Mouse (Mus musculus) midbrain, embryonic 15.5 days (tissue): ENCODE data around the gene Ccdc191. TPM values are rescaled to one million over a fixed set of nuclear protein-coding genes. Genes with fewer than 3 reads are reported as not detected.

Source experiments
- ATAC-seq: fragments of 200-750 bp; cut with Nextera tagmentation; replicated peaks from 2 replicates; pipeline ENCODE4 v1.8.0; 2017; ENCODE audit warnings: moderate TSS enrichment
- H3K27ac ChIP-seq: fragments of 300-500 bp; sonication (generic); 2 replicates; pipeline ENCODE4 v1.5.1; 2015; ENCODE audit warnings: mild to moderate bottlenecking, inconsistent platforms
- H3K27me3 ChIP-seq: fragments of 300-500 bp; sonication (generic); replicated peaks from 2 replicates; pipeline ENCODE4 v1.6.1; 2015; ENCODE audit warnings: inconsistent platforms
- H3K36me3 ChIP-seq: fragments of 300-500 bp; sonication (generic); replicated peaks from 2 replicates; pipeline ENCODE4 v1.6.1; 2015; ENCODE audit warnings: inconsistent platforms
- H3K4me1 ChIP-seq: fragments of 300-500 bp; sonication (generic); 2 replicates; pipeline ENCODE4 v1.6.1; 2015; ENCODE audit warnings: inconsistent platforms
- H3K4me2 ChIP-seq: fragments of 300-500 bp; sonication (generic); 2 replicates; pipeline ENCODE4 v1.6.1; 2015; ENCODE audit warnings: inconsistent platforms, mild to moderate bottlenecking, moderate library complexity
- H3K4me3 ChIP-seq: fragments of 300-500 bp; sonication (generic); 2 replicates; pipeline ENCODE4 v1.5.1; 2015; ENCODE audit warnings: mild to moderate bottlenecking, inconsistent platforms
- H3K9ac ChIP-seq: fragments of 300-500 bp; sonication (generic); 2 replicates; pipeline ENCODE4 v1.6.1; 2015; ENCODE audit warnings: mild to moderate bottlenecking, inconsistent platforms
- H3K9me3 ChIP-seq: fragments of 300-500 bp; sonication (generic); 2 replicates; pipeline ENCODE4 v1.6.1; 2016; ENCODE audit warnings: inconsistent platforms
- whole genome bisulfite sequencing: fragments of 180-500 bp; shearing (Covaris S2); methylation state at CpG from one replicate; pipeline ENCODE4 v1.1.7; 2015; ENCODE audit warnings: mixed read lengths; 5-methylcytosine and 5-hydroxymethylcytosine counted together
- polyA plus RNA-seq: library from polyadenylated mRNA; unstranded; fragments of >200 nt; fragmentation: Nextera tagmentation; extraction: Ambion mirVana; gene quantifications from 2 replicates; pipeline ENCODE4 v1.2.1, GENCODE M21; 2015

The Ccdc191 gene
- polyA plus RNA-seq, 1 experiment from 2014 or later = 8.0 TPM

DNA sequence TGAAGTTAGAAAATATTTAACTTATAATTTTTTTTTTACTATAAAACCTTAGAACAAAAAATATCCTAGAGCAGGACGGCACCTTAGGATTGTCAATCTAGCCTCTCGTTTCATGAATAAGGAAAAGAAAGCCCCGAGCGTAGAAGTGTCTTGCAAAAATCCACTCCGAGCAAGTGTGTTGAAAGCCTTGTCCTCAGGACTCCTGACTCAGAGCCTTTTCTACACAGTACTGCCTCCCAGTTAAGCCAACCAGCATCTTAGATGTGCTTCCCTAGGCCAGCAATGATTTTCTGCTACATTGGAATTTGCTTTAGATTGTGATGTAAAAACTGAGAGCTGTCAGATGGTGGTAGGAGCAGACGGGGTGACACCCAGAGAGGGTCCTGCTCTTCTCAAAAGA is 43.4 kb downstream of the Ccdc191 start:
- H3K36me3 ChIP-seq = no peaks in the 10 kb centered on the region
- H3K27me3 ChIP-seq = no peaks in the 10 kb centered on the region
- no peaks in the 10 kb centered on the region for H3K9me3 ChIP-seq
- H3K9ac ChIP-seq = no peak overlapping the region
- H3K27ac ChIP-seq = no peak overlapping the region
- WGBS = 86% methylated on average over 6 of the region's 6 CpGs
- no peak overlapping the region for H3K4me3 ChIP-seq
- no peak overlapping the region for H3K4me2 ChIP-seq
- ATAC-seq = no peak
- H3K4me1 ChIP-seq = no peaks in the 10 kb centered on the region

DNA sequence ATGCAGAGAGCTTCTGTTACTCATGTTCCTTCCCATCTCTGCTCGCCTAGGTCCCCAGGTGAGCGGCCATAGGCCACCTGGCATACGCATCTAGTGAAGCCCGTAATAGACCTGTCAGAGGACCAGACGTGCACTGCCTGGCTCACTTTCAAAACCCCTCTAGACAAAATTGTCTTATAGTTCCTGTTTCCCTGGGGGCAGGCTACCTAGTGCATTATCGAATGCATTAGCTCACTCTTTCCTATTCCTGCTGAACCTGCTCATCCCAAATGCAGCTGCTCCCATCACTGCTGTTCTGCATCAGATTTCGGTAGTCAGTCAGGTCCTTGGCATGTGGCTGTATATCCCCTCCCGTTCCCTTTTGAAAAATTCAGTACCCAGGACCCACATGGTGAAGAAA is 45.3 kb downstream of the Ccdc191 start:
- no peak overlapping the region for H3K4me2 ChIP-seq
- no peak overlapping the region for H3K27ac ChIP-seq
- no peaks in the 10 kb centered on the region for H3K36me3 ChIP-seq
- H3K4me1 ChIP-seq = no peaks in the 10 kb centered on the region
- H3K4me3 ChIP-seq = no peak overlapping the region
- H3K9ac ChIP-seq = no peak overlapping the region
- no peaks in the 10 kb centered on the region for H3K9me3 ChIP-seq
- WGBS = 88% methylated on average over 8 of the region's 8 CpGs
- H3K27me3 ChIP-seq = no peaks in the 10 kb centered on the region
- ATAC-seq = no peak

DNA sequence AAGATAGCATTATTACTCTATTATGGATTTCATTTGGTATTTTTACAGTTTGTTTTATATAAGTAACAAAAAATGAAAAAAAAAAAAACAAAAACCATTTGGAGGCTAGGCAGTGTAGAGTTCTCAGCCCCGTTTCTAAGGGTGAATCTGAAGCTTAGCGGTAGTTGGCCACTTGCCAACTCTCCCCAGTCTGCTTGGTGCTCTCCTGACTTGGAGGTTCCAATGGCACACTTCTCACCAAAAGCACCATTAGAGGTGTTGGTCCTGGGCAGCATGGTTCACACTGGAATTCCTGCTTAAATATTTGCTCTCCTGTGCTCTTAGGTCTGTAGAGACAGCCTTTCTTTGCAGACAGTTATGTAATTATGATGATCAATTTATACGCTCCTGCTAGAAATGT is 45.8 kb downstream of the Ccdc191 start:
- H3K9ac ChIP-seq = no peak overlapping the region

DNA sequence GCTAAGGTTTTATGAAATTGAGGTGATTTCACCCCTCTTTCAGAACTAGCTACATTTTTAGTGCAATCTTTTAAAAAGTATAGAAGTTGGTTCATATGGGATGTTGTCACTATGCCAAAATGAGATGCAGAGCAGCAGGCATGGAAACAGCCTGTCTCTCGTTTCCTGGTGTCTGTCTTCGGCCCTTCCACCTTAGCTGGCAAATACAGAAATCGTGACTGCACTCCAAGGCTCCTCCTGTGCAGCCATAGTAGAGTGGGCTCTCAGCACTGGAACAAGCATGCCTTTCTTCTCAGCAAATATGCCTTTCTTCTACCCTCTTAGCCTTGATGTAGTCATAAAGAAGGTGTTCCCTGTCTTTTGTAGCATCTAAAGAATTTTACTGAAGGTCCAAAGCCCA is 46.3 kb downstream of the Ccdc191 start:
- Histone ChIP-seq H3K4me2 (no peak overlapping the region), H3K9ac (no peak overlapping the region), H3K27ac (no peak overlapping the region), H3K4me1 (no peaks in the 10 kb centered on the region), H3K9me3 (no peaks in the 10 kb centered on the region), H3K4me3 (no peak overlapping the region), H3K27me3 (no peaks in the 10 kb centered on the region), H3K36me3 (no peaks in the 10 kb centered on the region)
- ATAC-seq = no peak
- WGBS = 82% methylated on average over 3 of the region's 3 CpGs

More for the DNA sequence above, 45.8 kb downstream of the Ccdc191 start:
- no peak overlapping the region for H3K27ac ChIP-seq
- no peak for ATAC-seq
- no peaks in the 10 kb centered on the region for H3K27me3 ChIP-seq
- 79% methylated on average over 3 of the region's 3 CpGs for WGBS
- no peaks in the 10 kb centered on the region for H3K36me3 ChIP-seq
- no peaks in the 10 kb centered on the region for H3K4me1 ChIP-seq
- H3K9me3 ChIP-seq = no peaks in the 10 kb centered on the region
- H3K4me2 ChIP-seq = no peak overlapping the region
- H3K4me3 ChIP-seq = no peak overlapping the region

DNA sequence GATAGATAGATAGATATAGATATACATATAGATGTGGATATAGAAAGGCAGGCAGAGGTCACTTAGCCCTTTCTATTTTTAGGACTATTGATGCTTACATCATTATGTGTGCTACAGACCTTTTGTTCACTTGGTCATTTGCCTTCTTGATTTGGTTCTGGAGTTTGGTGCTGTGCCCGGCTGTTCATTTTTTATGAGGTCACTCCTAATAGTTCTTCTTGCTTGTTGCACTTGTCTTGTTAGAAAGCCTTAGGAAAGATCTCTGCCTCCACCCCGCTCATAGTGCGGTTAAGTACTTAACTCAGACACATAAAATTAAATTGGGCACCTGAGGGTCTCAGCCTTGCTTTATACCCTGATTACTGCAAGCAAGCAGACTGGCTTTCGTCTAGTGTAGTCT is 51.2 kb downstream of the Ccdc191 start:
- no peak overlapping the region for H3K4me3 ChIP-seq
- H3K36me3 ChIP-seq = no peaks in the 10 kb centered on the region
- no peaks in the 10 kb centered on the region for H3K27me3 ChIP-seq
- H3K4me2 ChIP-seq = no peak overlapping the region
- H3K4me1 ChIP-seq = no peaks in the 10 kb centered on the region
- H3K9me3 ChIP-seq = no peaks in the 10 kb centered on the region
- H3K9ac ChIP-seq = no peak overlapping the region
- H3K27ac ChIP-seq = no peak overlapping the region
- WGBS = 88% methylated on average over 4 of the region's 4 CpGs
- no peak for ATAC-seq

DNA sequence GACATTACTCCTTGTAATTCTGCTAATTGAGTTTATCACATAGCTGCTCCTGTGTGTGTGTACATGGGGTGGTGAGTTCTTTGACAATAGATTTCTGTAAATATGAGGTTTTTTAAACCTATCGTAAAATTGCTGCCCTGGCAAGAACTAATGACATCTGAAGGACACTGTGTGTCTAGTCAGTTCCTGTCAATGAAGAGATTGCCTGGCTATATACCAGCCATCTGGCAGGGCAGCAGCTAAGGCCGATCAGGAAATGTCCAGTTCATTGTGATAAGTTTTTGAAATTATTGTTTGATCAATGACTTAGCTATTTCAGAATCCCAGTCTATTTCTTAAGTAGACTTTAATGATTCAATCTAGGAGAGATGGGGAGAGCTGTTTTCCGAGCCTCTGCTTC is 55.8 kb downstream of the Ccdc191 start:
- H3K9ac ChIP-seq = no peak overlapping the region
- no peaks in the 10 kb centered on the region for H3K27me3 ChIP-seq
- no peak overlapping the region for H3K27ac ChIP-seq
- H3K4me1 ChIP-seq = no peaks in the 10 kb centered on the region
- H3K4me2 ChIP-seq = no peak overlapping the region
- WGBS = 82% methylated on average over 3 of the region's 3 CpGs
- H3K4me3 ChIP-seq = no peak overlapping the region
- no peaks in the 10 kb centered on the region for H3K9me3 ChIP-seq
- ATAC-seq = no peak
- no peaks in the 10 kb centered on the region for H3K36me3 ChIP-seq

DNA sequence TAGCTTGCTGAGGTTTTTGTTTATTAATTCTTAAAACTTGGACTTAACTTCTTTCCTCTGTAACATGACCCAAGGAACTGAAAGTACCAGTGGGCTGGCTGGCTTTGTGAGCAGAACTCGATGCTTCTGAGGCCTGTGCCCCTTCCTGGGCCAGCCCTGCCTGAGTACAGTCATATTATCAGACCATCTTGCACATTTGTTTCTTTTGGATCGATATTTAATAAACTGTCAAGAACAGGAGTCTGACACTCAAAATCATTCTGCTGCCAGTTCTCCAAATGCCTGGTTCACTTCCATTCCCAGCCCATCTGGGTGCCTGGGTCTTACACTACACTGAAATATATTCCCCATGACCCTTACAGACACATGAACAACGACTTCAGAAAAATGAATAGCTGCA is 56.3 kb downstream of the Ccdc191 start:
- no peak overlapping the region for H3K9ac ChIP-seq
- no peak overlapping the region for H3K4me3 ChIP-seq
- no peak for ATAC-seq
- no peak overlapping the region for H3K27ac ChIP-seq
- H3K27me3 ChIP-seq = no peaks in the 10 kb centered on the region
- no peak overlapping the region for H3K4me2 ChIP-seq
- H3K36me3 ChIP-seq = no peaks in the 10 kb centered on the region
- no peaks in the 10 kb centered on the region for H3K9me3 ChIP-seq
- H3K4me1 ChIP-seq = no peaks in the 10 kb centered on the region
- 83% methylated on average over 3 of the region's 3 CpGs for WGBS

DNA sequence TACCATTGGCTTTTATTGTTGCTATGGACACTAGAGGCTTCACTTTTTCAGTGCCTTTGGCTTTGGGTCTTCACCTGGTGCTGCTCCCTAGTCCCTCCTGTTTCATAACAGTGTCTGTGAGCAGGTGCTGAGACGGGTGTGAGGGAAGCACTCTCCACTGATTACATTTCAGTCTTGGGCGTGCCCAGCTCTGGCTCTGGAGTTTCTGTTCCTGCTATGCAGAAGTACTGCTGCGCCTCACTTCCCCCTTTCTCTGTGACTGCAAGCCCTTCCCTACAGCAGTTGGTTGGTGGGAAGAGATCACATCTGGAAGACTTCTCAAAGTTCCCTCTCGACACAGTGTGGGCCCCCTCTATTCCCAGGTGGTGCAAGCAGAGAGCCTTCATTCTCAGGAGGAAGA is 62.0 kb downstream of the Ccdc191 start:
- Histone ChIP-seq H3K36me3 (no peaks in the 10 kb centered on the region), H3K9me3 (no peaks in the 10 kb centered on the region), H3K4me1 (no peaks in the 10 kb centered on the region), H3K27me3 (no peaks in the 10 kb centered on the region), H3K4me2 (no peak overlapping the region), H3K4me3 (no peak overlapping the region), H3K9ac (no peak overlapping the region), H3K27ac (no peak overlapping the region)
- WGBS = 81% methylated on average over 4 of the region's 4 CpGs
- ATAC-seq = no peak

DNA sequence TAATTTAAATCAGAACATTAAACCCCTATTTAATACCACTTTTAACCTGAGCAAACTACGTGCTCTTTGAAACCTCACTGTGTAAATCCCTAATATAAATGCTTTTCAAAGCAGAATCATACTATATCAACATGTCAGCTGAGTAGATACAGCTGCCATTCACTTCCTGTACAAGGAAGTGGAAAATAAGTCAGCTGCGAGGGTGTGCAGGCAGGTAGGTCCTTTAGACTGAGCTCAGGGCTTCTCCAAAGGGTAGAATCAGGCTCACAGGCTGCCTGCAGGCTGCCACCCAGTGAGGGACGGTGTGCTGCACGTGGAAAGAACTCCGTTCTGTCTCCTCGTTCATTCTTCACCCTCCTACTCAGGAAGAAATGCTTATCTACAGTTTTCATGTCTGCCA is 65.3 kb downstream of the Ccdc191 start:
- Histone ChIP-seq H3K36me3 (no peaks in the 10 kb centered on the region), H3K9ac (no peak overlapping the region), H3K27me3 (no peaks in the 10 kb centered on the region), H3K27ac (no peak overlapping the region), H3K4me2 (no peak overlapping the region), H3K9me3 (no peaks in the 10 kb centered on the region), H3K4me1 (no peaks in the 10 kb centered on the region), H3K4me3 (no peak overlapping the region)
- 77% methylated on average over 6 of the region's 6 CpGs for WGBS
- no peak for ATAC-seq

DNA sequence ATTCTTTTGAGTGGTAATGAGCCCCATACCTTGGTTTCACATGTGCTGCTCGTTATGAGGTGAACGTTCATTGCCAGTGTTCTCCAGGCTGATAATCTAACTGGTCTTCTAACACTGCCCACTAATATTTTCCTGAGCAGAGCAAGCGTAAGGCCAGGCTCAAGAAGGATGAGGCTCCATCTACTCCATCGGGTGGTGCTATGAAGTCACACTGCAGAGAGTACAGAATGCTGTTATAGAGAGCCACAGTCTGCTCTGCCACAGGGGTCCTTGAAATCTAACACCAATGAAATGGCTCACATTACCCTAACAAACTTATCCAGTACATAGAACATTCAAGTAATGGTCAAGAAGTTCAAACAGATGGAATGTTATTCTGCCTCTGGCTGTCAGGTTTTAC is 68.4 kb downstream of the Ccdc191 start:
- H3K27me3 ChIP-seq = no peaks in the 10 kb centered on the region
- H3K4me2 ChIP-seq = no peak overlapping the region
- H3K9ac ChIP-seq = no peak overlapping the region
- 93% methylated on average over 4 of the region's 4 CpGs for WGBS
- H3K27ac ChIP-seq = no peak overlapping the region
- H3K36me3 ChIP-seq = no peaks in the 10 kb centered on the region
- H3K4me1 ChIP-seq = no peaks in the 10 kb centered on the region
- no peak for ATAC-seq
- no peaks in the 10 kb centered on the region for H3K9me3 ChIP-seq
- H3K4me3 ChIP-seq = no peak overlapping the region

DNA sequence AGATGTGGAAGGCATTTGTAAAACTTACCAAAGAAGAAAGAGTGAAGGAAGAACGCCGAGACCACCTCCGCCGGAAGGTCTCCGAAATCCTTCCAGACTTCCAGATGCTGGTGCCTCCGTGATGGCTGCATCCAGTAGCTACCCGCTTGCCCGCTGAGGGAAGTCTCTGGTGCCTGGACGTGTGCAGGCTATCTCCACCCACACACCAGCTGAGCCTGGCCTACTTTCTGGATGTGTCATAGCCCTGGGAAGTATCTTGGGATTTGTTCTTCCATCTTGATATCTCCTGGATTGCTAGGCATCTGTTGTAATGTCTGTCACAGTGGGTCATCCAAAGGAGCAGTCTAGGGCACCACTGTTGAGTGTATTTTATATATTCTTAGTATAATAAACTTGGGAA is 73.7 kb downstream of the Ccdc191 start:
- ATAC-seq = no peak
- 91% methylated on average over 9 of the region's 9 CpGs for WGBS
- H3K4me2 ChIP-seq = no peak overlapping the region
- no peak overlapping the region for H3K4me3 ChIP-seq
- H3K9ac ChIP-seq = no peak overlapping the region
- no peaks in the 10 kb centered on the region for H3K36me3 ChIP-seq
- H3K4me1 ChIP-seq = no peaks in the 10 kb centered on the region
- no peak overlapping the region for H3K27ac ChIP-seq
- H3K27me3 ChIP-seq = no peaks in the 10 kb centered on the region
- no peaks in the 10 kb centered on the region for H3K9me3 ChIP-seq

DNA sequence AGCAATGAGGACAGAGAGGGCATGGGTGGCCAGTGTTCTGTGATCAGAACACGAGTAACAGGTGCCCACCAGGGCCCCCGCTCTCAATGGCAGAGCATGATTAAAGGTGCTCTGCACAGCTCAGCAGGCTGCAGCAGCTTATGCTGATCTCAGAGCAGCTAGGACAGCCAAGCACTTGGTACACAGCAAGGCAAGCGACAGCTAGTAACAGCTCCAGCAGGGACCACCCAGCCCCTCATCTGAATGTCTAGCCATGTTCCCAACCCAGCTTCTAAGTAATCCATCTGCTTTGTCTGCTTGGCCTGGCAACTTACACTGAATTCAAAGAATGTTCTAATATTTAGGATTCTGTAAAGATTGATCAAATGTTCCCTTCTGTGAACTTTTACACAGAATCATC is 74.2 kb downstream of the Ccdc191 start:
- Histone ChIP-seq H3K4me2 (no peak overlapping the region), H3K4me1 (no peaks in the 10 kb centered on the region), H3K27me3 (no peaks in the 10 kb centered on the region), H3K27ac (no peak overlapping the region), H3K9ac (no peak overlapping the region), H3K36me3 (no peaks in the 10 kb centered on the region), H3K4me3 (no peak overlapping the region), H3K9me3 (no peaks in the 10 kb centered on the region)
- 60% methylated on average over 3 of the region's 3 CpGs for WGBS
- no peak for ATAC-seq

DNA sequence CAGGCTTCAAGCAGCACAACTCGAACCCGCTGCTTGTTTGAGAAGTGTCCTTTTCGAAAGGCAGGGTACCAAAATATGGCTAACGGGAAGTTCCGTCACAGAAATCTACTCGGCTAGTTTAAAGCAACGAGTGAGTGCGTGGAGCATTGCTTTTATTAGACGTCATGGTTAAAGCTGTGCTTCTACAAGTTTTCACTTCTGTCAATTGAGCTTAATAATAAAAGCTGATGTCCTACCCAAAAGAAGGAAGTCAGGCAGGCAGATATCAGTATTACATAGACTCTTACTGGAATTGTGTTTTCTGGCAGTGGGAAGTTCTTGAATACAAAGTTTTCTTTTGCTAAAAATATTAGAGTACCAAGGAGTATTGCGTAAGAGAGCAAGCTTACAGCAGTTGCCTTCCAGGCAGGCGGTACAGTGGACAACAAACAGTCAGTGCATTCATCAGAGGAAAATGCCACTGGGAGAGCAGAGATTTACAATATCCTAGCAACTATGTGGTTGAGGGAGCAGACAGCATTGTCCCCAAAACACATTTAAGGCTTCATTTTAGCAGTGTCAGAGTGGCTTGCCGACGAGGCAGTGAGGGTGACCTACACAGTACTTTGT is 76.3 kb downstream of the Ccdc191 start:
- ATAC-seq = 0 out of 2 replicates have a peak, but pooled peaks have one; percentile 37
- Histone ChIP-seq H3K4me3 (no peak overlapping the region), H3K27me3 (no peaks in the 10 kb centered on the region), H3K9ac (no peak overlapping the region), H3K27ac (no peak overlapping the region), H3K4me2 (no peak overlapping the region), H3K9me3 (no peaks in the 10 kb centered on the region), H3K36me3 (no peaks in the 10 kb centered on the region), H3K4me1 (no peaks in the 10 kb centered on the region)
- 72% methylated on average over 13 of the region's 13 CpGs for WGBS
